Mouse (Mus musculus): Measurements from ENCODE around the gene Ift88. TPM values are rescaled to one million over a fixed set of nuclear protein-coding genes. Genes with fewer than 3 reads are reported as not detected.

The Ift88 gene
- polyA plus RNA-seq, 1 experiment from 2014 or later = 15.3 TPM

GRCm38 (mm10) chr14:57534961-57535360 lies 111.1 kb downstream of the Ift88 start:
- Histone ChIP-seq H3K36me3 (ENCODE audit: control insufficient read depth, insufficient read depth) (no peaks in the 10 kb centered on the region; the same call in 1 of the 2 replicates), H3K4me2 (ENCODE audit: low read length) (peak overlapping the region; percentile 11; the same call in 1 of the 2 replicates), H3K27ac (ENCODE audit: low read length) (peak overlapping the region; percentile 37), H3K9ac (replicated peaks; ENCODE audit: low read depth, low read length) (0 out of 2 replicates have a peak overlapping the region, but pooled peaks have one; percentile 17), H3K4me1 (replicated peaks; ENCODE audit: control insufficient read depth, insufficient read depth, low read length) (peaks cover 32% of the 10 kb centered on the region), H3K4me3 (replicated peaks; ENCODE audit: low read length) (no peak overlapping the region), H3K9me3 (ENCODE audit: control insufficient read depth, low read length) (no peaks in the 10 kb centered on the region), H3K27me3 (replicated peaks; ENCODE audit: control insufficient read depth, insufficient read depth, low read length) (no peaks in the 10 kb centered on the region)
- WGBS = 12% methylated on average over 8 of the region's 8 CpGs
- peak; percentile 31; the same call in 1 of the 2 replicates for ATAC-seq

- ATAC-seq = peak; percentile 46; the same call in 1 of the 2 replicates
- Histone ChIP-seq H3K9me3 (ENCODE audit: control insufficient read depth, low read length) (no peaks in the 10 kb centered on the region), H3K4me1 (replicated peaks; ENCODE audit: control insufficient read depth, insufficient read depth, low read length) (peaks cover 32% of the 10 kb centered on the region), H3K36me3 (ENCODE audit: control insufficient read depth, insufficient read depth) (no peaks in the 10 kb centered on the region; the same call in 1 of the 2 replicates), H3K27me3 (replicated peaks; ENCODE audit: control insufficient read depth, insufficient read depth, low read length) (no peaks in the 10 kb centered on the region; the same call in 1 of the 2 replicates), H3K9ac (replicated peaks; ENCODE audit: low read depth, low read length) (no peak overlapping the region), H3K27ac (ENCODE audit: low read length) (no peak overlapping the region), H3K4me3 (replicated peaks; ENCODE audit: low read length) (no peak overlapping the region), H3K4me2 (ENCODE audit: low read length) (no peak overlapping the region)
- 21% methylated on average over 6 of the region's 6 CpGs for WGBS
Observed at GRCm38 (mm10) chr14:57535646-57536045, 111.8 kb downstream of the Ift88 start.

- no peak overlapping the region for H3K27ac ChIP-seq (ENCODE audit: low read length)
- WGBS = 31% methylated on average over 9 of the region's 9 CpGs
- H3K4me3 ChIP-seq (replicated peaks; ENCODE audit: low read length) = no peak overlapping the region
- H3K36me3 ChIP-seq (ENCODE audit: control insufficient read depth, insufficient read depth) = no peaks in the 10 kb centered on the region; the same call in 1 of the 2 replicates
- no peak overlapping the region for H3K9ac ChIP-seq (replicated peaks; ENCODE audit: low read depth, low read length)
- H3K9me3 ChIP-seq (ENCODE audit: control insufficient read depth, low read length) = no peaks in the 10 kb centered on the region
- no peak overlapping the region for H3K4me2 ChIP-seq (ENCODE audit: low read length)
- H3K27me3 ChIP-seq (replicated peaks; ENCODE audit: control insufficient read depth, insufficient read depth, low read length) = peaks cover under 1% of the 10 kb centered on the region; the same call in 1 of the 2 replicates
- no peak for ATAC-seq
- peaks cover 32% of the 10 kb centered on the region for H3K4me1 ChIP-seq (replicated peaks; ENCODE audit: control insufficient read depth, insufficient read depth, low read length)
Observed at GRCm38 (mm10) chr14:57536820-57537219, 113.0 kb downstream of the Ift88 start.

- WGBS = 6% methylated on average over 16 of the region's 16 CpGs
Observed at GRCm38 (mm10) chr14:57537261-57538015, 113.6 kb downstream of the Ift88 start.

GRCm38 (mm10) chr14:57540683-57541082 lies 116.8 kb downstream of the Ift88 start:
- peaks cover 2% of the 10 kb centered on the region; the same call in 1 of the 2 replicates for H3K27me3 ChIP-seq (replicated peaks; ENCODE audit: control insufficient read depth, insufficient read depth, low read length)
- peaks cover 15% of the 10 kb centered on the region for H3K4me1 ChIP-seq (replicated peaks; ENCODE audit: control insufficient read depth, insufficient read depth, low read length)
- no peak overlapping the region for H3K9ac ChIP-seq (replicated peaks; ENCODE audit: low read depth, low read length)
- H3K9me3 ChIP-seq (ENCODE audit: control insufficient read depth, low read length) = no peaks in the 10 kb centered on the region
- no peak overlapping the region for H3K4me2 ChIP-seq (ENCODE audit: low read length)
- ATAC-seq = no peak
- H3K36me3 ChIP-seq (ENCODE audit: control insufficient read depth, insufficient read depth) = peaks cover 6% of the 10 kb centered on the region; the same call in 1 of the 2 replicates
- no peak overlapping the region for H3K27ac ChIP-seq (ENCODE audit: low read length)
- WGBS = 84% methylated on average over 11 of the region's 11 CpGs
- H3K4me3 ChIP-seq (replicated peaks; ENCODE audit: low read length) = no peak overlapping the region

More at GRCm38 (mm10) chr14:57537261-57538015, 113.6 kb downstream of the Ift88 start:
- H3K4me3 ChIP-seq (replicated peaks; ENCODE audit: low read length) = no peak overlapping the region
- H3K36me3 ChIP-seq (ENCODE audit: control insufficient read depth, insufficient read depth) = peaks cover 2% of the 10 kb centered on the region; the same call in 1 of the 2 replicates
- peaks cover 2% of the 10 kb centered on the region; the same call in 1 of the 2 replicates for H3K27me3 ChIP-seq (replicated peaks; ENCODE audit: control insufficient read depth, insufficient read depth, low read length)
- H3K9me3 ChIP-seq (ENCODE audit: control insufficient read depth, low read length) = no peaks in the 10 kb centered on the region
- H3K9ac ChIP-seq (replicated peaks; ENCODE audit: low read depth, low read length) = no peak overlapping the region
- H3K4me1 ChIP-seq (replicated peaks; ENCODE audit: control insufficient read depth, insufficient read depth, low read length) = peaks cover 34% of the 10 kb centered on the region
- H3K4me2 ChIP-seq (ENCODE audit: low read length) = peak overlapping the region; percentile 21; the same call in 1 of the 2 replicates
- 0 out of 2 replicates have a peak overlapping the region, but pooled peaks have one; percentile 24 for H3K27ac ChIP-seq (ENCODE audit: low read length)
- peak; percentile 53 for ATAC-seq

- 36% methylated on average over 34 of the region's 34 CpGs for WGBS
- Histone ChIP-seq H3K4me1 (replicated peaks; ENCODE audit: control insufficient read depth, insufficient read depth, low read length) (peaks cover 9% of the 10 kb centered on the region), H3K36me3 (ENCODE audit: control insufficient read depth, insufficient read depth) (peaks cover 6% of the 10 kb centered on the region; the same call in 1 of the 2 replicates), H3K4me3 (replicated peaks; ENCODE audit: low read length) (no peak overlapping the region), H3K9me3 (ENCODE audit: control insufficient read depth, low read length) (no peaks in the 10 kb centered on the region), H3K4me2 (ENCODE audit: low read length) (no peak overlapping the region), H3K27me3 (replicated peaks; ENCODE audit: control insufficient read depth, insufficient read depth, low read length) (peaks cover 2% of the 10 kb centered on the region; the same call in 1 of the 2 replicates), H3K27ac (ENCODE audit: low read length) (no peak overlapping the region), H3K9ac (replicated peaks; ENCODE audit: low read depth, low read length) (no peak overlapping the region)
- no peak for ATAC-seq
Observed at GRCm38 (mm10) chr14:57542231-57542630, 118.4 kb downstream of the Ift88 start.

GRCm38 (mm10) chr14:57543420-57544039 lies 119.7 kb downstream of the Ift88 start:
- no peak for ATAC-seq
- WGBS = 94% methylated on average over 13 of the region's 13 CpGs
- no peaks in the 10 kb centered on the region for H3K9me3 ChIP-seq (ENCODE audit: control insufficient read depth, low read length)
- no peak overlapping the region for H3K27ac ChIP-seq (ENCODE audit: low read length)
- peaks cover 2% of the 10 kb centered on the region; the same call in 1 of the 2 replicates for H3K27me3 ChIP-seq (replicated peaks; ENCODE audit: control insufficient read depth, insufficient read depth, low read length)
- H3K4me1 ChIP-seq (replicated peaks; ENCODE audit: control insufficient read depth, insufficient read depth, low read length) = peaks cover 2% of the 10 kb centered on the region; the same call in 1 of the 2 replicates
- H3K36me3 ChIP-seq (ENCODE audit: control insufficient read depth, insufficient read depth) = peaks cover 6% of the 10 kb centered on the region; the same call in 1 of the 2 replicates
- H3K9ac ChIP-seq (replicated peaks; ENCODE audit: low read depth, low read length) = no peak overlapping the region
- H3K4me3 ChIP-seq (replicated peaks; ENCODE audit: low read length) = no peak overlapping the region
- H3K4me2 ChIP-seq (ENCODE audit: low read length) = no peak overlapping the region

GRCm38 (mm10) chr14:57545526-57545925 lies 121.7 kb downstream of the Ift88 start:
- no peak overlapping the region for H3K27ac ChIP-seq (ENCODE audit: low read length)
- peaks cover 6% of the 10 kb centered on the region; the same call in 1 of the 2 replicates for H3K36me3 ChIP-seq (ENCODE audit: control insufficient read depth, insufficient read depth)
- peaks cover 2% of the 10 kb centered on the region; the same call in 1 of the 2 replicates for H3K27me3 ChIP-seq (replicated peaks; ENCODE audit: control insufficient read depth, insufficient read depth, low read length)
- no peaks in the 10 kb centered on the region for H3K9me3 ChIP-seq (ENCODE audit: control insufficient read depth, low read length)
- no peak overlapping the region for H3K4me3 ChIP-seq (replicated peaks; ENCODE audit: low read length)
- H3K9ac ChIP-seq (replicated peaks; ENCODE audit: low read depth, low read length) = no peak overlapping the region
- no peak overlapping the region for H3K4me2 ChIP-seq (ENCODE audit: low read length)
- no peak for ATAC-seq
- peaks cover 2% of the 10 kb centered on the region; the same call in 1 of the 2 replicates for H3K4me1 ChIP-seq (replicated peaks; ENCODE audit: control insufficient read depth, insufficient read depth, low read length)
- 86% methylated on average over 17 of the region's 17 CpGs for WGBS

- no peak for ATAC-seq
Observed at GRCm38 (mm10) chr14:57546131-57546530, 122.3 kb downstream of the Ift88 start.

More at GRCm38 (mm10) chr14:57546131-57546530, 122.3 kb downstream of the Ift88 start:
- no peak overlapping the region for H3K4me2 ChIP-seq (ENCODE audit: low read length)
- peaks cover 6% of the 10 kb centered on the region; the same call in 1 of the 2 replicates for H3K36me3 ChIP-seq (ENCODE audit: control insufficient read depth, insufficient read depth)
- no peak overlapping the region for H3K27ac ChIP-seq (ENCODE audit: low read length)
- H3K4me3 ChIP-seq (replicated peaks; ENCODE audit: low read length) = no peak overlapping the region
- H3K4me1 ChIP-seq (replicated peaks; ENCODE audit: control insufficient read depth, insufficient read depth, low read length) = peaks cover 2% of the 10 kb centered on the region; the same call in 1 of the 2 replicates
- H3K27me3 ChIP-seq (replicated peaks; ENCODE audit: control insufficient read depth, insufficient read depth, low read length) = 0 out of 2 replicates have a peak, but pooled peaks cover 2% of the 10 kb centered on the region
- H3K9me3 ChIP-seq (ENCODE audit: control insufficient read depth, low read length) = no peaks in the 10 kb centered on the region
- WGBS = 90% methylated on average over 8 of the region's 8 CpGs
- no peak overlapping the region for H3K9ac ChIP-seq (replicated peaks; ENCODE audit: low read depth, low read length)
